Comparison of ENCODE assay signal across 23 mouse cellular contexts in the genomic region with DNA sequence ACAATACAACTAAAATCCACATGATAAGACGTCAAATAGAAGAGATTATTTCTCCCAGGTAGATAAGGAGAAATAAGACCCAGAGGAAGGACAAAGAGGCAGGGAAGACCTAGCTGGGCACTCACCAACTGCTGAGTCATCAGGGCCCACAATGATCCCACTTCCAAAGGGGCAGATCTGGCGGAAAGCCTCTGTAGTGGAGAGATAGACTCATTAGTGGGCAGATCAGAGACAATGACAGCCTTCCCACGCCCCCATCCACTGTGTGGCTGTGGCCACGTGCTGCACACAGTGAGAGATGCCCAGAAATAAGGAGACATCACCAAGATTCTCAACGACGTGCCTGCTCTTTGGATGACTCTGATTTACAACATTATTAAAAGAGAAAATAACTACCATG.
DNase-seq lines count a peak whose midpoint lies in the region; ATAC-seq lines count a peak whose summit lies in the region.
"Had no signal": no experiment of that assay in that cellular context is flagged by ENCODE, and none has a peak within 500 bp of the region (broad histone marks: within the 10 kb centered on the region; RNA-seq: fewer than 3 reads in every experiment).

No protein-coding gene starts in this region.

- ATAC-seq in midbrain, embryonic 11.5 days (ENCODE audit: low FRiP score), result no peak
- no peak for ATAC-seq in midbrain, embryonic 13.5 days
- no peak for ATAC-seq in forebrain, embryonic 11.5 days (replicated peaks; ENCODE audit: low FRiP score)
- ATAC-seq: CD4-positive, CD25-positive, alpha-beta regulatory T cell, adult 4 months; forebrain, embryonic 13.5 days; forebrain, embryonic 15.5 days; forebrain, postnatal 0 days had no signal

- H3K27ac ChIP-seq in midbrain, embryonic 11.5 days (ENCODE audit: low read depth, low read length), result no peak overlapping the region
- H3K27ac ChIP-seq in midbrain, embryonic 13.5 days, result no peak overlapping the region
- no peak overlapping the region for H3K27ac ChIP-seq in forebrain, embryonic 11.5 days (ENCODE audit: low read depth, low read length)
- H3K27ac ChIP-seq: embryonic facial prominence, embryonic 10.5 days; embryonic facial prominence, embryonic 12.5 days; forebrain, embryonic 10.5 days; forebrain, embryonic 13.5 days; forebrain, embryonic 15.5 days had no signal

- DNase-seq in midbrain, embryonic 11.5 days (ENCODE audit: low spot score, missing footprints), result peak; percentile 31
- DNase-seq in Muller cell, postnatal 12 days (ENCODE audit: inconsistent ontology term), result peak; percentile 71
- no peak for DNase-seq in adrenal gland, adult 8-10 months
- DNase-seq in forebrain, embryonic 11.5 days (ENCODE audit: low spot score), result no peak
- DNase-seq: adrenal gland, adult 2 months; adrenal gland, postnatal 14 days; adrenal gland, postnatal 36 days; cerebellum, adult 11-12 months; cerebellum, adult 2 months; cerebellum, adult 9-10 months; cerebellum, postnatal 10 days; cerebellum, postnatal 25 days; forebrain, postnatal 0 days had no signal

- no peak overlapping the region for H3K9ac ChIP-seq in midbrain, embryonic 11.5 days (ENCODE audit: low read length)
- no peak overlapping the region for H3K9ac ChIP-seq in midbrain, embryonic 13.5 days (replicated peaks)
- no peak overlapping the region for H3K9ac ChIP-seq in forebrain, embryonic 11.5 days (ENCODE audit: low read length)
- H3K9ac ChIP-seq: embryonic facial prominence, embryonic 12.5 days; forebrain, embryonic 13.5 days; forebrain, embryonic 15.5 days; forebrain, postnatal 0 days had no signal

- H3K9me3 ChIP-seq in midbrain, embryonic 11.5 days (ENCODE audit: control insufficient read depth, low read length), result no peaks in the 10 kb centered on the region
- no peaks in the 10 kb centered on the region for H3K9me3 ChIP-seq in midbrain, embryonic 13.5 days
- no peaks in the 10 kb centered on the region for H3K9me3 ChIP-seq in forebrain, embryonic 11.5 days (ENCODE audit: control insufficient read depth, low read length)
- H3K9me3 ChIP-seq: embryonic facial prominence, embryonic 10.5 days; embryonic facial prominence, embryonic 12.5 days; forebrain, embryonic 10.5 days; forebrain, embryonic 13.5 days; forebrain, embryonic 15.5 days; G1E had no signal

- WGBS in midbrain, embryonic 11.5 days, result 84% methylated on average over 6 of the region's 6 CpGs
- WGBS in midbrain, embryonic 13.5 days, result 86% methylated on average over 6 of the region's 6 CpGs
- 81% methylated on average over 6 of the region's 6 CpGs for WGBS in forebrain, embryonic 11.5 days

- no peak overlapping the region for H3K4me3 ChIP-seq in midbrain, embryonic 11.5 days (ENCODE audit: low read depth, low read length)
- no peak overlapping the region for H3K4me3 ChIP-seq in midbrain, embryonic 13.5 days (replicated peaks)
- no peak overlapping the region for H3K4me3 ChIP-seq in forebrain, embryonic 11.5 days (ENCODE audit: low read depth, low read length)
- H3K4me3 ChIP-seq: embryonic facial prominence, embryonic 10.5 days; embryonic facial prominence, embryonic 12.5 days; erythroblast, embryonic 14.5 days; forebrain, embryonic 10.5 days; forebrain, embryonic 13.5 days; forebrain, embryonic 15.5 days had no signal

- no peaks in the 10 kb centered on the region for H3K4me1 ChIP-seq in midbrain, embryonic 11.5 days (ENCODE audit: control insufficient read depth, insufficient read depth, low read length)
- no peaks in the 10 kb centered on the region for H3K4me1 ChIP-seq in midbrain, embryonic 13.5 days (replicated peaks)
- no peaks in the 10 kb centered on the region for H3K4me1 ChIP-seq in forebrain, embryonic 11.5 days (replicated peaks; ENCODE audit: control insufficient read depth, insufficient read depth, low read length)
- H3K4me1 ChIP-seq: forebrain, embryonic 13.5 days; forebrain, embryonic 15.5 days had no signal

- H3K36me3 ChIP-seq in midbrain, embryonic 11.5 days (ENCODE audit: control insufficient read depth, insufficient read depth, low read length), result no peaks in the 10 kb centered on the region; the same call in 1 of the 2 replicates
- H3K36me3 ChIP-seq in midbrain, embryonic 13.5 days, result peaks cover 5% of the 10 kb centered on the region; the same call in 1 of the 2 replicates
- no peaks in the 10 kb centered on the region; the same call in none of the 2 replicates for H3K36me3 ChIP-seq in forebrain, embryonic 11.5 days (ENCODE audit: control insufficient read depth, insufficient read depth, low read length)
- H3K36me3 ChIP-seq: forebrain, embryonic 15.5 days; G1E had no signal

- H3K27me3 ChIP-seq in midbrain, embryonic 11.5 days (ENCODE audit: control insufficient read depth, insufficient read depth, low read length), result no peaks in the 10 kb centered on the region
- no peaks in the 10 kb centered on the region for H3K27me3 ChIP-seq in midbrain, embryonic 13.5 days
- H3K27me3 ChIP-seq in forebrain, embryonic 11.5 days (ENCODE audit: control insufficient read depth, insufficient read depth, low read length), result no peaks in the 10 kb centered on the region
- H3K27me3 ChIP-seq: CH12.LX; embryonic facial prominence, embryonic 12.5 days; forebrain, embryonic 13.5 days; forebrain, embryonic 15.5 days had no signal

- H3K4me2 ChIP-seq in midbrain, embryonic 11.5 days, result no peak overlapping the region
- no peak overlapping the region for H3K4me2 ChIP-seq in midbrain, embryonic 13.5 days (replicated peaks)
- H3K4me2 ChIP-seq in forebrain, embryonic 11.5 days (ENCODE audit: low read depth, low read length, severe bottlenecking), result no peak overlapping the region
- H3K4me2 ChIP-seq: embryonic facial prominence, embryonic 12.5 days; forebrain, embryonic 13.5 days; forebrain, embryonic 15.5 days had no signal

Comparison
In these comparisons a context has a peak if more than half of its experiments do, and no peak if none do; other contexts are left out.
1. DNase-seq: peak in midbrain, embryonic 11.5 days (single experiment) and Muller cell, postnatal 12 days (single experiment); none in adrenal gland, adult 8-10 months (single experiment) and forebrain, embryonic 11.5 days (single experiment).